Mouse (Mus musculus): ENCODE measurements around the gene Zfp326.

The Zfp326 gene

GRCm38 (mm10) chr5:105941951-105942350 is 65.6 kb downstream of the Zfp326 start:
- in situ Hi-C loops (cut with MboI, MseI) = no loop called here

Measured in regulatory T cell (primary cell).